Mouse (Mus musculus): ENCODE measurements at regions not wholly inside any gene's neighbourhood (a gene's known extent, or its start where the extent isn't known, plus 50 kb on each side); places are given as distances from the start of the nearest gene placed in this dataset.

GRCm38 (mm10) chr12:15585845-15586244 is 230.9 kb downstream of the Trib2 start:
- no peak for TF ChIP-seq KAT2A (IDR thresholded peaks at IDR 0.05; ENCODE audit: insufficient replicate concordance, low read length)
- no peak for TF ChIP-seq POLR2A (IDR thresholded peaks at IDR 0.05; ENCODE audit: low read depth, low read length)
- no peak for TF ChIP-seq ZNF384 (IDR thresholded peaks at IDR 0.05; ENCODE audit: low read depth, low read length)
